ENCODE assay signal across 17 mouse cellular contexts in genomic region chr13:44609606-44610005, GRCm38 (mm10).
"Had no signal": no experiment of that assay in that cellular context is flagged by ENCODE, and none has a peak within 500 bp of the region (broad histone marks: within the 10 kb centered on the region; RNA-seq: fewer than 3 reads in every experiment).

No protein-coding gene starts in this region.

- ATAC-seq: liver, postnatal 0 days; lung, postnatal 0 days; midbrain, embryonic 13.5 days; midbrain, embryonic 15.5 days had no signal

- H3K4me1 ChIP-seq: lung, embryonic 15.5 days; midbrain, embryonic 13.5 days; midbrain, embryonic 15.5 days; neural tube, embryonic 12.5 days; stomach, embryonic 15.5 days had no signal

- H3K9me3 ChIP-seq: lung, embryonic 15.5 days; megakaryocyte, embryonic 14.5 days; midbrain, embryonic 13.5 days; midbrain, embryonic 15.5 days; neural tube, embryonic 12.5 days; stomach, embryonic 15.5 days had no signal

- H3K4me2 ChIP-seq: lung, embryonic 15.5 days; midbrain, embryonic 13.5 days; midbrain, embryonic 15.5 days; neural tube, embryonic 12.5 days; stomach, embryonic 15.5 days had no signal

- DNase-seq: liver, postnatal 0 days; lung, adult 2 months; lung, postnatal 14 days; lung, postnatal 36 days; right cerebral cortex, postnatal 14 days; thymus, adult 2 months; thymus, postnatal 25 days; thymus, postnatal 4 days had no signal

- H3K9ac ChIP-seq: liver, postnatal 0 days; lung, embryonic 15.5 days; midbrain, embryonic 13.5 days; midbrain, embryonic 15.5 days; neural tube, embryonic 12.5 days; stomach, embryonic 15.5 days had no signal

- H3K4me3 ChIP-seq: lung, embryonic 15.5 days; megakaryocyte, embryonic 14.5 days; midbrain, embryonic 13.5 days; midbrain, embryonic 15.5 days; neural tube, embryonic 12.5 days; stomach, embryonic 15.5 days had no signal

- H3K27me3 ChIP-seq: lung, embryonic 15.5 days; megakaryocyte, embryonic 14.5 days; midbrain, embryonic 13.5 days; midbrain, embryonic 15.5 days; neural tube, embryonic 12.5 days; stomach, embryonic 15.5 days had no signal

- H3K36me3 ChIP-seq: lung, embryonic 15.5 days; midbrain, embryonic 13.5 days; midbrain, embryonic 15.5 days; neural tube, embryonic 12.5 days; stomach, embryonic 15.5 days had no signal

- H3K27ac ChIP-seq: lung, embryonic 15.5 days; macrophage; midbrain, embryonic 13.5 days; midbrain, embryonic 15.5 days; neural tube, embryonic 12.5 days; stomach, embryonic 15.5 days; stomach, postnatal 0 days had no signal
